Mouse (Mus musculus) heart, adult 2 months (tissue): ENCODE results near the gene Rnf223.
A peak's percentile ranks its signal among the peaks of the same experiment; 100 is the strongest.

Experiments
- CTCF ChIP-seq: fragments of 200-600 bp; IDR thresholded peaks from 2 replicates; pipeline ENCODE4 v1.8.1; 2022; ENCODE audit warnings: antibody characterized with exemption, mild to moderate bottlenecking, moderate library complexity
- POLR2A ChIP-seq: fragments of 200-500 bp; IDR thresholded peaks from 2 replicates; pipeline ENCODE4 v1.6.1; 2011; ENCODE audit warnings: mild to moderate bottlenecking, low read depth, low read length, control low read depth; ENCODE audit not compliant: insufficient read depth

GRCm38 (mm10) chr4:156109570-156110331, 20.6 kb upstream of the Rnf223 start, which contains the start of gene 9430015G10Rik:
- TF ChIP-seq CTCF = peak; percentile 38
- peak; percentile 84 for TF ChIP-seq POLR2A
